Mouse (Mus musculus) heart, postnatal 0 days (tissue): Measurements from ENCODE around the gene Vmn2r39. TPM values are rescaled to one million over a fixed set of nuclear protein-coding genes. Genes with fewer than 3 reads are reported as not detected.
"Not testable (repeated sequence)": the region's sequence is repeated elsewhere in the genome, so short reads cannot be mapped to it uniquely, and the experiment has no call there.

Experiments
- ATAC-seq: fragments of 200-750 bp; cut with Nextera tagmentation; 2 replicates; pipeline ENCODE4 v1.8.0; 2017; ENCODE audit warnings: low read depth, moderate number of reproducible peaks, moderate library complexity; ENCODE audit not compliant: insufficient read depth
- DNase-seq: peaks from one replicate; pipeline ENCODE4 v3.0.0-alpha.2; 2016; ENCODE audit warnings: low spot score
- H3K27ac ChIP-seq: fragments of 300-500 bp; sonication (generic); 2 replicates; pipeline ENCODE4 v1.5.1; 2014; ENCODE audit warnings: low read depth, mild to moderate bottlenecking
- H3K27me3 ChIP-seq: fragments of 300-500 bp; sonication (generic); 2 replicates; pipeline ENCODE4 v1.6.1; 2014; ENCODE audit warnings: low read length, mixed read lengths; ENCODE audit not compliant: control insufficient read depth, insufficient read depth
- H3K36me3 ChIP-seq: fragments of 300-500 bp; sonication (generic); replicated peaks from 2 replicates; pipeline ENCODE4 v1.6.1; 2014; ENCODE audit warnings: low read length, mixed read lengths; ENCODE audit not compliant: control insufficient read depth, insufficient read depth
- H3K4me1 ChIP-seq: fragments of 300-500 bp; sonication (generic); 2 replicates; pipeline ENCODE4 v1.6.1; 2014; ENCODE audit warnings: antibody characterized with exemption; ENCODE audit not compliant: control insufficient read depth, insufficient read depth
- H3K4me2 ChIP-seq: fragments of 300-500 bp; sonication (generic); 2 replicates; pipeline ENCODE4 v1.6.1; 2014; ENCODE audit warnings: low read depth, mild to moderate bottlenecking, low read length, moderate library complexity
- H3K4me3 ChIP-seq: fragments of 300-500 bp; sonication (generic); 2 replicates; pipeline ENCODE4 v1.5.1; 2014; ENCODE audit warnings: low read depth, low read length
- H3K9ac ChIP-seq: fragments of 300-500 bp; sonication (generic); replicated peaks from 2 replicates; pipeline ENCODE4 v1.6.1; 2014; ENCODE audit warnings: low read depth, low read length, mixed read lengths
- H3K9me3 ChIP-seq: fragments of 300-500 bp; sonication (generic); replicated peaks from 2 replicates; pipeline ENCODE4 v1.6.1; 2016; ENCODE audit warnings: low read length; ENCODE audit not compliant: control insufficient read depth
- WGBS: fragments of 180-500 bp; shearing (Covaris S2); extraction: QIAGEN DNeasy Blood & Tissue Kit; methylation state at CpG from one replicate; pipeline ENCODE4 v1.1.7; 2014; 5-methylcytosine and 5-hydroxymethylcytosine counted together
- polyA plus RNA-seq: library from polyadenylated mRNA; unstranded; fragments of >200 nt; fragmentation: Nextera tagmentation; extraction: Ambion mirVana; gene quantifications from 2 replicates; pipeline ENCODE4 v1.2.1, GENCODE M21; 2015
- total RNA-seq: library from RNA; depleted of rRNA; stranded (reverse); fragments of >200 nt; gene quantifications from 2 replicates; pipeline ENCODE4 v1.2.3, GENCODE M21; 2014; ENCODE audit warnings: low replicate concordance; rRNA removed

The Vmn2r39 gene
- total RNA-seq (not detected in 2 replicates), polyA plus RNA-seq (not detected in 2 replicates)

DNA sequence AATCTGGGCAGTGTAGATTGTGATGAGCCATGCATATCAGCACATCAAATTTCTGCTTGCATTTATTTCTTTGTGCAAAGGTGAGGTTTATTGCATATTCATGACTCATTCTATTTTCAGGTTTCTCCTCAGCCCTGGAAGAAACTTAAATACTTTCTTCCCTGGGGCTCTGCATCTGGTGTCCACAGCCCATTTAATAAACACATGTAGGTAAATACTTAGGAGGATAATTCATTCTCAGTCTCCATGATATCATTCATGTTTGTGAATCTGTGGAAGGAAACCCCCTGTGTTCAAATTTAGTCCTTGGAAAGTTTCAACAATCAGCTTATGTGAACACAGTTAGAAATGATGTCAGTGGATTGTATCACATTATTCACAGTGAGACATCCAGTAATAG lies at the start of gene Vmn2r39:
TSS of gene Vmn2r39 (minus strand) at position 101 of the 400 bp plus-strand sequence.
- DNase-seq, H3K27me3 ChIP-seq, H3K4me2 ChIP-seq, H3K27ac ChIP-seq, H3K9me3 ChIP-seq, H3K9ac ChIP-seq, H3K4me1 ChIP-seq, H3K4me3 ChIP-seq, H3K36me3 ChIP-seq, ATAC-seq: not testable (repeated sequence)

DNA sequence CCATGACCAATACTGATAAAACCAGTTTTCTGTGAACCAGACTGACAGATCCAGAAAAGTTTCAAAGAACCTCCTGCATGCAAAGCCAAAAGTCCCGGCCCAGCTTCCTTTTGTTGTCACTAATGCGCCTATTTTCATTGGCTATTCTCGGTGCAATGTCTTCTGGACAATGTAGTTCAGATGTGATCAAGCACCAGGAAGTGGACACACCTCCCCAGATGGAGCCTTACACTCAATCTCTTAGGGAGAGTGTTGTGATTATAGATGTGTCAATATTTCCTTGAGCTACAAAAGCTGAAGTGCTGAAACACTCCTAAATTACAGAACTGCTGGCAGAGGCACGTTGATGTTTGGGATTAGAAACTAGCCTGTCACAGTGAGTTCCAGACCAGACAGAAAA lies 34.8 kb upstream of the Vmn2r39 start:
- H3K4me2 ChIP-seq, H3K9ac ChIP-seq, H3K36me3 ChIP-seq, H3K9me3 ChIP-seq, H3K4me1 ChIP-seq, DNase-seq, H3K27ac ChIP-seq, H3K4me3 ChIP-seq, H3K27me3 ChIP-seq, ATAC-seq: not testable (repeated sequence)
- WGBS: 63% methylated on average over 4 of the region's 4 CpGs

Other genes starting within 250 kb of the Vmn2r39 start
- not detected in 2 replicates for gene Vmn2r40, start 99.4 kb downstream of the Vmn2r39 start, total RNA-seq
- not detected in 2 replicates for gene Vmn2r40, start 99.4 kb downstream of the Vmn2r39 start, polyA plus RNA-seq
- gene Vmn2r38, start 67.1 kb upstream of the Vmn2r39 start, total RNA-seq: not detected in 2 replicates
- not detected in 2 replicates for gene Vmn2r38, start 67.1 kb upstream of the Vmn2r39 start, polyA plus RNA-seq
- gene Vmn2r37, start 192.9 kb upstream of the Vmn2r39 start, total RNA-seq: not detected in 2 replicates
- not detected in 2 replicates for gene Vmn2r37, start 192.9 kb upstream of the Vmn2r39 start, polyA plus RNA-seq